Mouse (Mus musculus) ES-E14 (cell line): Measurements from ENCODE around the gene Thada. TPM values are rescaled to one million over a fixed set of nuclear protein-coding genes. Genes with fewer than 3 reads are reported as not detected.

Experiments
- DNase-seq: peaks from one replicate; pipeline ENCODE4 v3.0.0-alpha.2; 2013; ENCODE audit warnings: low read depth, low spot score
- H3K27ac ChIP-seq: 2 replicates; pipeline ENCODE4 v1.5.1; 2012; ENCODE audit warnings: low read depth, mild to moderate bottlenecking, low read length, moderate library complexity, mixed read lengths; ENCODE audit not compliant: poor library complexity, insufficient read depth, severe bottlenecking
- H3K36me3 ChIP-seq: 2 replicates; pipeline ENCODE4 v1.6.1; 2012; ENCODE audit warnings: mild to moderate bottlenecking, low read length, moderate library complexity, mixed read lengths; ENCODE audit not compliant: control insufficient read depth, poor library complexity, insufficient read depth, severe bottlenecking
- H3K4me1 ChIP-seq, 2 experiments: fragments of 150-350 bp in 1 of 2; sonication (generic) in 1 of 2; 2 replicates each; pipeline ENCODE4 v1.6.1; 2012; ENCODE audit warnings: low read length in 2 of 2, mild to moderate bottlenecking in 1 of 2, mixed read lengths in 1 of 2; ENCODE audit not compliant: control insufficient read depth in 2 of 2, insufficient read depth in 2 of 2, poor library complexity in 1 of 2
- H3K4me3 ChIP-seq, 2 experiments: fragments of 150-350 bp in 1 of 2; sonication (generic) in 1 of 2; 2 replicates each; pipeline ENCODE4 v1.5.1; 2012; ENCODE audit warnings: low read length in 2 of 2, low read depth in 1 of 2, mild to moderate bottlenecking in 1 of 2, mixed read lengths in 1 of 2; ENCODE audit not compliant: insufficient read depth in 1 of 2, poor library complexity in 1 of 2, severe bottlenecking in 1 of 2
- H3K9ac ChIP-seq: 2 replicates; pipeline ENCODE4 v1.6.1; 2012; ENCODE audit warnings: low read depth, mild to moderate bottlenecking, low read length, mixed read lengths; ENCODE audit not compliant: poor library complexity, insufficient read depth, severe bottlenecking
- H3K9me3 ChIP-seq: fragments of 150-350 bp; sonication (generic); 2 replicates; pipeline ENCODE4 v1.6.1; 2012; ENCODE audit warnings: low read depth, mild to moderate bottlenecking, low read length; ENCODE audit not compliant: control insufficient read depth, insufficient read depth
- CHD2 ChIP-seq: IDR thresholded peaks from 2 replicates; pipeline ENCODE4 v1.6.1; 2014; ENCODE audit warnings: mild to moderate bottlenecking, low read depth, low read length, inconsistent platforms
- HCFC1 ChIP-seq: IDR thresholded peaks from 2 replicates; pipeline ENCODE4 v1.6.1; 2012; ENCODE audit warnings: low read length, inconsistent platforms, borderline replicate concordance; ENCODE audit not compliant: insufficient read depth
- MAFK ChIP-seq: IDR thresholded peaks from 2 replicates; pipeline ENCODE4 v1.6.1; 2014; ENCODE audit warnings: mild to moderate bottlenecking, low read depth, low read length, inconsistent platforms; ENCODE audit not compliant: insufficient read depth
- ZC3H11A ChIP-seq: IDR thresholded peaks from 2 replicates; pipeline ENCODE4 v1.6.1; 2012; ENCODE audit warnings: low read depth, mild to moderate bottlenecking, inconsistent platforms, low read length, borderline replicate concordance
- ZNF384 ChIP-seq: IDR thresholded peaks from 2 replicates; pipeline ENCODE4 v1.6.1; 2012; ENCODE audit warnings: low read depth, low read length, inconsistent platforms
- in situ Hi-C, 2 experiments: fragments of 600-800 bp; cut with MboI; formaldehyde crosslinking; loops; one replicate each; pipeline ENCODE4 v1.15.1; 2025; ENCODE audit warnings: low sequenced_read_pairs in 2 of 2, inconsistent platforms in 1 of 2; ENCODE audit not compliant: unreplicated experiment in 2 of 2
- total RNA-seq: library from RNA; depleted of rRNA; stranded (reverse); fragments of 300-350 nt; gene quantifications from 2 replicates; pipeline ENCODE4 v1.2.3, GENCODE M21; 2012

The Thada gene
- total RNA-seq, 1 experiment, result 37.4 TPM

DNA sequence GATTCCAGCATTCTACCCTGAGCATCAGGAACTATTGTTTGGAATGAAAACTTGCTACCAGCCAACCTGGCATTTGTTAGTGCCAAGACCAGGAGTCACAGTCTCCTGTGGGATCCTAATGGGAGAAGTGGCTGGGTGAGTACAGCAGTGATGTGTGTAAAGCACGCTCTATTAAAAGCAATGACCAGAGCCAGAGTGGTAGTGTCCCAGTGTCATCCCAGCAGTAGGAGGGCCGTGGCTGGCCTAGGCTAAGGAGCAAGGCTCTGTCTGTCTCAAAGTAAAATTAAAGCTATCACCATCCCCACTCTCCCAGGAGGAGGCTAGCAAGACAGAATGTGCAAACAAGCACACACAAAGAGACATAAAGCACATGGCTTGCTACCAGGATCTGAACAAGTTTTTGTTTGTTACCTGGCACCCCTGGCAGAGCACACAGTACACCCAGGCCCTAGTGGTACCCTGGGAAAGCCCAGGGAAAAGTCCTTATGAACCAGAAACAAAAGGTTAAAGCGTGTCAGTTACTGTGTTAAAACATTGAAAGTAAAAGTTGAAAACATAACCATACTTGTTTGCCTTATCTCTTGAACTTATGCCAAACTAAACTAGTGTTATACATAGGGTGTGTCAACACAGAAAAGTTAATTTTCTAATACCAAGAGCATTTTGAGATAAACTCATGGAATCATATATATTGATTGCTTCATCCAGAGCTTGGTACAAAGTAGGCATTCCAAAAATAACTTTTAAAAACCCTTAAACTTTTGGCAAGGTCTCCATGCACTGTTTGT lies 199.7 kb downstream of the Thada start:
- no peak for DNase-seq
- peaks cover 2% of the 10 kb centered on the region; the same call in 1 of the 2 replicates for H3K36me3 ChIP-seq
- H3K27ac ChIP-seq, result no peak overlapping the region
- TF ChIP-seq ZC3H11A (no peak), CHD2 (no peak), MAFK (no peak), ZNF384 (no peak), HCFC1 (no peak)
- H3K9ac ChIP-seq, result no peak overlapping the region
- no peak overlapping the region for H3K4me3 ChIP-seq
- in situ Hi-C loops, result no loop called here
- no peaks in the 10 kb centered on the region for H3K9me3 ChIP-seq
- 0 out of 4 replicates have a peak, but pooled peaks cover 0 to 4% of the 10 kb centered on the region in 2 experiments for H3K4me1 ChIP-seq

DNA sequence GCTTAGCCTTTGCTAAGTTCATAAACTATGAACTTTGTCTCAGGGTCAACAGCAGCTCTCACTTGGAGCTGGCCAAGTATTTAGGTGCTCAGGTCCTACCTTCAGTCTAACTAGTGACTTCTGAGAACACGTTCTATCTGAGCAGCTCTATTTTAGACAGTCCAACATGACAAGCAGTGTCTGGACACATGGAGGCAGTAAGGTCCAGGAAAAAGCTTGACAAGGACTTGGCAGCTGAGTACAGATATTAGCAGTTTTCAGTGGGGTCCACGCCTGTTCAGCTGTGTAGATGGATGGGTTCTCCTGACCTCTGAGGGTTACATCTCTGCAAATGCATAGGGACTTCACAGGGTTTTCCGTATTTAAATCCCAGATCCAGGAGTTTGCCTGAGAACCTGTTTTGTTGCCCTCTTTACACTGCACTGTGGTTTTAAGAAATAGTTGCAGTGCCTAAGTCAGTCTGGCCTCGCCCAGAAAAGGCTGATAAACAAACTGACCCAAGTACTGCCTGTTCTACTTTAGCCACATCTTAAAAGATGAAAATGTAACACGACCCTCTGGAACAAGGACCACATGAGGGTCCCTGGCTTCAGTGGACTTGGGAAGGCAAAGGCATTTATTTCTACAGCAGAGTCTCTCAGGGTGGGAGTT lies 200.4 kb downstream of the Thada start:
- Histone ChIP-seq H3K9me3 (no peaks in the 10 kb centered on the region), H3K4me1 (0 out of 4 replicates have a peak, but pooled peaks cover 0 to 1% of the 10 kb centered on the region in 2 experiments), H3K36me3 (peaks cover 2% of the 10 kb centered on the region; the same call in 1 of the 2 replicates), H3K4me3 (no peak overlapping the region), H3K27ac (no peak overlapping the region), H3K9ac (no peak overlapping the region)
- no peak for TF ChIP-seq MAFK
- DNase-seq, result no peak
- in situ Hi-C loops, result no loop called here

DNA sequence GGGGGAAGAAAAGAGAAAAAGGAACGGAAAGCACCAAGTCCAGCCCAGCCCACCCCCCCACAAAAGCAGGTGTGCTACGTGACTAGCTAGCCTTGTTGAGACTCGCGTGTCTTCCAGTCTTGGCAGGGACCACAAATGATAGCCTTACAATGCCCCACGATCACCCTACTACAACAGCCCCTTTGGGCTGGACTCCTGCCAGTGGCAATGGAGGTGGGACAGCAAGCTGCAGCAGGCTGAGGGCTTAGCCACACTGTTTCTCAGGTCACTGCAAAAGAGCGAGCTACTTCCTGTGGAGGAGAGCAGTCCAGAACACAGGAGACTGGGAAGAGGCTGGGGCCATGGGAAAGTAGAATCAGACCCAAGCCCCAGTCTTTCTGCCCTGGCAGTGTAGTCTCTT lies 201.7 kb downstream of the Thada start:
- no peak overlapping the region for H3K4me3 ChIP-seq
- in situ Hi-C loops, result no loop called here
- H3K9ac ChIP-seq, result no peak overlapping the region
- H3K36me3 ChIP-seq, result peaks cover 2% of the 10 kb centered on the region; the same call in 1 of the 2 replicates
- DNase-seq, result no peak
- TF ChIP-seq ZC3H11A (no peak), CHD2 (no peak), ZNF384 (no peak), HCFC1 (no peak), MAFK (no peak)
- no peak overlapping the region for H3K27ac ChIP-seq
- H3K4me1 ChIP-seq, result no peaks in the 10 kb centered on the region
- no peaks in the 10 kb centered on the region for H3K9me3 ChIP-seq

DNA sequence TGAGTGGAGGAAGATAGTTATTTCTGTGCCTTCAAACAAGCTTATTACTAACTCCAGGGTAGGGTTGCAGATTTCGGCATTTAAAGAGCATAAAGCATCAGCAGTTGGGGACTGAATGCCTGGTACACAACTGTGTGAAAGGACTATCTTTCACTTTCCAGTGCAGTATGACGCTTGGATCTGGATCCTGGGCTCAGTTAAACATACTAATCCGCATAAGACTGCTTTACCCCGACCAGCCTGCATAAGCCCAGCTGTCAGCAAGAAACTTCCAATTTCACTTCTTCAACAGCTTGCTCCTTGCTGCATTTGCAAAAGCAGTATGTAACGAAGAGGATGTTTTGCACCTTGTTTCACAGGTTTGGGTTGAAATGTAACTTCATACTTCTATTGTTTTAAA lies 202.4 kb downstream of the Thada start:
- Histone ChIP-seq H3K9ac (no peak overlapping the region), H3K4me1 (no peaks in the 10 kb centered on the region), H3K36me3 (peaks cover 2% of the 10 kb centered on the region; the same call in 1 of the 2 replicates), H3K9me3 (no peaks in the 10 kb centered on the region), H3K27ac (no peak overlapping the region), H3K4me3 (no peak overlapping the region)
- in situ Hi-C loops, result no loop called here
- no peak for DNase-seq
- TF ChIP-seq MAFK, result no peak
- TF ChIP-seq HCFC1, result no peak
- TF ChIP-seq ZC3H11A, result no peak
- TF ChIP-seq ZNF384, result no peak
- no peak for TF ChIP-seq CHD2
